Mouse (Mus musculus): ENCODE measurements around the gene Ddx54. TPM values are rescaled to one million over a fixed set of nuclear protein-coding genes. Genes with fewer than 3 reads are reported as not detected.

The Ddx54 gene
- polyA plus RNA-seq, 1 experiment from 2014 or later = 37.8 TPM

DNA sequence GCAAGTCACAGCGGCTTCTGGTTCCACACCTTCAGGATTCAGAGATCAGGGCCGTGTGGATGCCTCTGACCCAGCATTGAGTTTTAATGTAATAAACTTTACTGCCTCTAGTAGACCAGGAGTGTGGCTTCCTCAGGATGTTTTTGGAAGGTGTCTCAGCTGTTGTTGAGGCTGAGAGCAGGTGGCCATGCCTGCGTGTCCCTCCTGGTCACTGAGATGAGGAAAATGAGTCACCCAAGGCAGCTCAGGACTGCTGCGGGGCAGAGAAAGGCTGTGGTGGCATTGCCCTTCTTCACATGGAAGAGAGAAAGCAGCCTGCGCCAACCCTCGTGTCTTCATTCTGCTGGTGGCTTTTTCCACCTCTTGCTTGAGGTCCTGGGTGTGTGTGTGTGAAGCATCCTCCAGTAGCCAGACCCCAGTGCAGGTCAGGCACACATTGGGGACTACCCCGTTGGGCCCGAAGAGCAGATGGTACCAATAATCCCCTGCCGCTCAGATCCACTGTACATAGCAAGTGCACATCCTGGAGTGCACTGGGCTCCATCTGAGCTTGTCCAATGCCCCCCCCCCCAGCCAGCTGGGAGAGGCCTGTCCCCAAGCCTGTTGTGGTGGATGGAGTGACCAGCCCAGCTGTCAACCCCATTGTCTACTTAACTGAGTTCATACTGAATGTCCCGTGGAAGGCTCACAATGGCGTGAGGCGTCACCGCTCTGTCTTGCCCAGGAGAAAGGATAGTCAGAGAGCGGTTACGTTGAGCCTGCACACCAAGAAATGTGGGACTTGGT lies 15.2 kb downstream of the Ddx54 start:
- ATAC-seq (ENCODE audit: low read depth) = no peak
- H3K27ac ChIP-seq (ENCODE audit: low read length) = no peak overlapping the region
- H3K36me3 ChIP-seq (ENCODE audit: control insufficient read depth, insufficient read depth, low read length) = peaks cover 23% of the 10 kb centered on the region
- 90% methylated on average over 15 of the region's 15 CpGs for WGBS
- H3K4me2 ChIP-seq (ENCODE audit: low read depth, low read length) = no peak overlapping the region
- no peaks in the 10 kb centered on the region; the same call in 1 of the 2 replicates for H3K27me3 ChIP-seq (ENCODE audit: control insufficient read depth, insufficient read depth, low read depth, low read length)
- H3K9me3 ChIP-seq (ENCODE audit: control insufficient read depth, low read length) = peaks cover 3% of the 10 kb centered on the region; the same call in 1 of the 2 replicates
- H3K4me3 ChIP-seq (ENCODE audit: low read length) = no peak overlapping the region
- H3K4me1 ChIP-seq (replicated peaks; ENCODE audit: control insufficient read depth, insufficient read depth, low read length) = no peaks in the 10 kb centered on the region
- no peak overlapping the region for H3K9ac ChIP-seq (ENCODE audit: low read length)

DNA sequence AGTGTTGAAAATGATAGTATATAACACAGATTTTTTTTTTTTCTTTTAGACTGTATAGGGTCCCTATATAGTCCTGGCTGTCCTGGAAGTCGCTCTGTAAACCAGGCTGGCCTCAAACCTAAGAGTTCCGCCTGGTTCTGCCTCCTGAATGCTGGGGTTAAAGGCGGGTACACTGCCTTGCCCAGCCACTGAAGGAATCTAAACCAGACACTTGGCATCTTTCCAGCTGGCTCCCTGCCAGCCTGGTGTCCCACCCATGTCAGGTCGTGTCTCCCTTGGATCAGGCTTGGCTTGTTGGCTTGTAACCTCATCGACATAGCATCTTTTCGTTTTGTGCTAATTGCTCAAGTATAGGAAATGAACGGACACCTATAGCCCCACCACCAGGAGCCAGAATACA lies 16.1 kb downstream of the Ddx54 start:
- no peaks in the 10 kb centered on the region for H3K4me1 ChIP-seq (replicated peaks; ENCODE audit: control insufficient read depth, insufficient read depth, low read length)
- no peak overlapping the region for H3K4me3 ChIP-seq (ENCODE audit: low read length)
- 48% methylated on average over 7 of the region's 7 CpGs for WGBS
- H3K4me2 ChIP-seq (ENCODE audit: low read depth, low read length) = no peak overlapping the region
- peaks cover 21% of the 10 kb centered on the region for H3K36me3 ChIP-seq (ENCODE audit: control insufficient read depth, insufficient read depth, low read length)
- no peak for ATAC-seq (ENCODE audit: low read depth)
- no peak overlapping the region for H3K27ac ChIP-seq (ENCODE audit: low read length)
- H3K9me3 ChIP-seq (ENCODE audit: control insufficient read depth, low read length) = peaks cover 3% of the 10 kb centered on the region; the same call in 1 of the 2 replicates
- H3K9ac ChIP-seq (ENCODE audit: low read length) = no peak overlapping the region
- H3K27me3 ChIP-seq (ENCODE audit: control insufficient read depth, insufficient read depth, low read depth, low read length) = no peaks in the 10 kb centered on the region; the same call in 1 of the 2 replicates

DNA sequence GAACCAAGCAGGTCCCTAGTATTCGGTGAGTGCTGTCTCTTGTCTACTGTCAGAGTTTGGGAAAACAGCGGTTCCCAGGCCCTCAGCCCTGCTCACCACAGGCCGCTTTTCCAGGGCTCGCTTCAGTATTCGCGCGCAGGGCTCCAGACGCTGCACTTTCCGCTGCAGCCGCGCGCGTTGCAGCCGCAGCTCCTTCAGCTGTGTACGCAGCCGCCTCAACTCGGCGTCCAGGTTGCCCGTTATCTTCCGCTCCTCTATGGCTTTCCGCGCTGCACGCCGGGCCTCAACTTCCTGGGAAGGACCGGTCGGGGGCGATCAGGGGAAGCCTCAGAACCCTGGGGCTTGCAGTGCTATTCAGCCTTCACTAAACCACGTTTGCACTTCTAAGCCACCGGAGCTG lies 18.6 kb downstream of the Ddx54 start:
- Histone ChIP-seq H3K9me3 (ENCODE audit: control insufficient read depth, low read length) (peaks cover 3% of the 10 kb centered on the region; the same call in 1 of the 2 replicates), H3K36me3 (ENCODE audit: control insufficient read depth, insufficient read depth, low read length) (peaks cover 3% of the 10 kb centered on the region), H3K4me2 (ENCODE audit: low read depth, low read length) (no peak overlapping the region; the same call in 1 of the 2 replicates), H3K9ac (ENCODE audit: low read length) (no peak overlapping the region), H3K27ac (ENCODE audit: low read length) (no peak overlapping the region), H3K4me3 (ENCODE audit: low read length) (no peak overlapping the region), H3K4me1 (replicated peaks; ENCODE audit: control insufficient read depth, insufficient read depth, low read length) (no peaks in the 10 kb centered on the region), H3K27me3 (ENCODE audit: control insufficient read depth, insufficient read depth, low read depth, low read length) (peaks cover 3% of the 10 kb centered on the region; the same call in 1 of the 2 replicates)
- ATAC-seq (ENCODE audit: low read depth) = no peak
- 6% methylated on average over 29 of the region's 29 CpGs for WGBS

DNA sequence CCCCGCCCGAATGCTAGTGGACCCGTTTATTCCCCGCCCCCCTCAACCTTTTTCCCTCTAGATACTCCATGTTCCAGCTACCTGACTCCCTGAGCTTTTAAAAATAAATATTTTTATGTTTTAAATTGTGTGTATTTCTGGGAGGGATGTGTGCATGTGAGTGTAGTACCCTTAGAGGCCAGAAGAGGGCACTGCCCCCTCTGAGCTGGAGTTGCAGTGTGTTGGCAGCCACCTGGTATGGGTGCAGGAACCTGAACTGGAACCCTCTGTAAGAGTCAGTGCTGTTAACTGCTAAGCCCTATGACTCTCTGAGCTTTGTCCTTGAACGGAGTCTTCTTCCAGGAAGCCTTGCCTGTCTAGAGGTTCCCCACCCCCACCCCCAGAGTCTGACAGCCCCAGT lies 19.4 kb downstream of the Ddx54 start:
- Histone ChIP-seq H3K36me3 (ENCODE audit: control insufficient read depth, insufficient read depth, low read length) (no peaks in the 10 kb centered on the region; the same call in none of the 2 replicates), H3K4me1 (replicated peaks; ENCODE audit: control insufficient read depth, insufficient read depth, low read length) (no peaks in the 10 kb centered on the region), H3K27me3 (ENCODE audit: control insufficient read depth, insufficient read depth, low read depth, low read length) (peaks cover 3% of the 10 kb centered on the region; the same call in 1 of the 2 replicates), H3K9me3 (ENCODE audit: control insufficient read depth, low read length) (peaks cover 3% of the 10 kb centered on the region; the same call in 1 of the 2 replicates), H3K4me2 (ENCODE audit: low read depth, low read length) (no peak overlapping the region), H3K9ac (ENCODE audit: low read length) (no peak overlapping the region), H3K27ac (ENCODE audit: low read length) (no peak overlapping the region), H3K4me3 (ENCODE audit: low read length) (no peak overlapping the region)
- ATAC-seq (ENCODE audit: low read depth) = no peak
- WGBS = 89% methylated on average over 5 of the region's 5 CpGs

DNA sequence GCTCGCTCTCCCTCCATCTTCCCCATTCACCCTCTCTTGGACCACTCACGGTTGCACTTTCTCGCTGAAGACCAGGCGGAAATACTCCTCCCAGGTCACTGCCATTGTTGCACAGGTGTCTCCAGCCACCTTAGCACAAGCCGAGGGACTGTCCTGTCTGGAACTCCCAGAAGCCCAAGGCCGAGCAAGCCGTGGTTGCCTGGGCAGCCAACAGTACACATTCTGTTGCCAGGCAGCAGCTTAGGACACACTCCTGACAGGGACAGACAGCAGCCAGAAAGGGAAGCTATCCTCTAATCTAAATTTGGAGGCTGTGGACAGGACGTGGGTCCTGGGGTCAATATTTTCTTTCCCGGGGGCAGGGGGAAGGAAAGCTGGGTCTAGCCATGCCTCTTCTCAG lies 21.6 kb downstream of the Ddx54 start, which contains the start of gene Cfap73:
TSS of gene Cfap73 (minus strand) at position 105 of the 400 bp plus-strand sequence.
- peaks cover 3% of the 10 kb centered on the region; the same call in 1 of the 2 replicates for H3K27me3 ChIP-seq (ENCODE audit: control insufficient read depth, insufficient read depth, low read depth, low read length)
- WGBS = 34% methylated on average over 9 of the region's 9 CpGs
- ATAC-seq (ENCODE audit: low read depth) = no peak

DNA sequence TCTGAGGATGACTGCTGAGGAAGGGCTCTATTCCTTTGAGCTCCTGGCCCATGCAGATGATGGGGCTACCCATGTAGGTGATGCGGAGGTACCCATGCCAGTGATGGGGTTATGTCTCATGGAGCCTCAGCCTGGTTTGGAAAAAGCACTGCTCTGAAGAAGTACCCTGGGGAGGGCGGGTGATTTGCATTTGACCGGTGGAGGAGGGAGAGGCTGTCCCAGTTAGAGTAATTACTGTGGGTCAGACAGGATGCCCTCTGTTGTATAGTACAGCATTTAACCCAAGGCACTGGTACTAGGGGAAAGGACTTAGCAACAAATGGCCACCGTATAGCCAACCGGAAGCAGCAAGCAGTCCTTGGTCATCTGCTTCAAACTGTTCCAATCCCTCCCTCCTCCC lies 22.3 kb downstream of the Ddx54 start:
- no peak overlapping the region for H3K4me3 ChIP-seq (ENCODE audit: low read length)
- no peak overlapping the region for H3K4me2 ChIP-seq (ENCODE audit: low read depth, low read length)
- no peaks in the 10 kb centered on the region for H3K4me1 ChIP-seq (replicated peaks; ENCODE audit: control insufficient read depth, insufficient read depth, low read length)
- ATAC-seq (ENCODE audit: low read depth) = no peak
- H3K36me3 ChIP-seq (ENCODE audit: control insufficient read depth, insufficient read depth, low read length) = no peaks in the 10 kb centered on the region
- 40% methylated on average over 5 of the region's 5 CpGs for WGBS
- H3K9me3 ChIP-seq (ENCODE audit: control insufficient read depth, low read length) = peaks cover 3% of the 10 kb centered on the region; the same call in 1 of the 2 replicates
- H3K9ac ChIP-seq (ENCODE audit: low read length) = no peak overlapping the region
- no peak overlapping the region for H3K27ac ChIP-seq (ENCODE audit: low read length)
- H3K27me3 ChIP-seq (ENCODE audit: control insufficient read depth, insufficient read depth, low read depth, low read length) = peaks cover 3% of the 10 kb centered on the region; the same call in 1 of the 2 replicates

More for the DNA sequence above, 21.6 kb downstream of the Ddx54 start, which contains the start of gene Cfap73:
- H3K9me3 ChIP-seq (ENCODE audit: control insufficient read depth, low read length) = peaks cover 3% of the 10 kb centered on the region; the same call in 1 of the 2 replicates
- no peak within 1 kb of the TSS for H3K9ac ChIP-seq (ENCODE audit: low read length)
- H3K27ac ChIP-seq (ENCODE audit: low read length) = no peak within 1 kb of the TSS
- no peaks in the 10 kb centered on the region for H3K36me3 ChIP-seq (ENCODE audit: control insufficient read depth, insufficient read depth, low read length)
- no peaks in the 10 kb centered on the region for H3K4me1 ChIP-seq (replicated peaks; ENCODE audit: control insufficient read depth, insufficient read depth, low read length)
- no peak within 1 kb of the TSS for H3K4me3 ChIP-seq (ENCODE audit: low read length)
- no peak within 1 kb of the TSS for H3K4me2 ChIP-seq (ENCODE audit: low read depth, low read length)

DNA sequence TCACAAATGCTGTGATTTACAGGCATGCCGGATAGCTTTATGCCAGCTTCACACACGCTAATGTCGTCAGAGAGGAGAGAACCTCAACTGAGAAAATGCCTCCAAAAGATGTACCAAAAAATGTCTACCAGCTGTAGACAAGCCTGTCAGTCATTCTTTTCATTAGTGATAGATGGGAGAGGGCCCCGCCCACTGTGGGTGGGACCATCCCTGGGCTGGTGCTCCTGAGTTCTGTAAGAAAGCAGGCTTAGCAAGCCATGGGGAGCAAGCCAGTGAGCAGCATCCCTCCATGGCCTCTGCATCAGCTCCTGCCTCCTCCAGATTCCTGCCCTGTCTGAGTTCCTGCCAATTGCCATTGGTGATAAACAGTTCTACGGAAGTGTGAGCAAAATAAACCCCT lies 23.1 kb downstream of the Ddx54 start:
- H3K4me3 ChIP-seq (ENCODE audit: low read length) = no peak overlapping the region
- peaks cover 3% of the 10 kb centered on the region; the same call in 1 of the 2 replicates for H3K27me3 ChIP-seq (ENCODE audit: control insufficient read depth, insufficient read depth, low read depth, low read length)
- no peak overlapping the region for H3K27ac ChIP-seq (ENCODE audit: low read length)
- H3K9ac ChIP-seq (ENCODE audit: low read length) = no peak overlapping the region
- no peak for ATAC-seq (ENCODE audit: low read depth)
- no peak overlapping the region for H3K4me2 ChIP-seq (ENCODE audit: low read depth, low read length)
- peaks cover 3% of the 10 kb centered on the region; the same call in 1 of the 2 replicates for H3K9me3 ChIP-seq (ENCODE audit: control insufficient read depth, low read length)
- no peaks in the 10 kb centered on the region for H3K36me3 ChIP-seq (ENCODE audit: control insufficient read depth, insufficient read depth, low read length)
- H3K4me1 ChIP-seq (replicated peaks; ENCODE audit: control insufficient read depth, insufficient read depth, low read length) = no peaks in the 10 kb centered on the region
- 74% methylated on average over 5 of the region's 5 CpGs for WGBS

DNA sequence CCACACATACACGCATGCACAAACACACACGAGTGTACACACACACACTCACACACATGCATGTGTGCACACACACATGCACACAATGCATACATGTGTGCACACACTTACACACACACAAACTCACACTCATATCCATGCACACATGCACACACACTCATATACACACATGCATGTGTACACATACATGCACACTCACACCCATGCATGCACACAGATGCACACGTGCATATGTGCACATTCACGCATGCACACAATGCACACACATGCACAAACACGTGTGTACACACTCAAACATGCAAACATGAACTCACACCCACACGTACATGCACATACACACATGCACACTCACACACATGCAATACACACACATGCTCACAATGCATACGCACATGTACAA lies 27.6 kb downstream of the Ddx54 start:
- H3K4me3 ChIP-seq (ENCODE audit: low read length) = no peak overlapping the region
- 85% methylated on average over 7 of the region's 7 CpGs for WGBS
- H3K27ac ChIP-seq (ENCODE audit: low read length) = no peak overlapping the region
- H3K27me3 ChIP-seq (ENCODE audit: control insufficient read depth, insufficient read depth, low read depth, low read length) = no peaks in the 10 kb centered on the region
- H3K9me3 ChIP-seq (ENCODE audit: control insufficient read depth, low read length) = no peaks in the 10 kb centered on the region; the same call in 1 of the 2 replicates
- no peak for ATAC-seq (ENCODE audit: low read depth)
- no peak overlapping the region for H3K9ac ChIP-seq (ENCODE audit: low read length)
- H3K36me3 ChIP-seq (ENCODE audit: control insufficient read depth, insufficient read depth, low read length) = no peaks in the 10 kb centered on the region
- no peaks in the 10 kb centered on the region for H3K4me1 ChIP-seq (replicated peaks; ENCODE audit: control insufficient read depth, insufficient read depth, low read length)
- H3K4me2 ChIP-seq (ENCODE audit: low read depth, low read length) = no peak overlapping the region

DNA sequence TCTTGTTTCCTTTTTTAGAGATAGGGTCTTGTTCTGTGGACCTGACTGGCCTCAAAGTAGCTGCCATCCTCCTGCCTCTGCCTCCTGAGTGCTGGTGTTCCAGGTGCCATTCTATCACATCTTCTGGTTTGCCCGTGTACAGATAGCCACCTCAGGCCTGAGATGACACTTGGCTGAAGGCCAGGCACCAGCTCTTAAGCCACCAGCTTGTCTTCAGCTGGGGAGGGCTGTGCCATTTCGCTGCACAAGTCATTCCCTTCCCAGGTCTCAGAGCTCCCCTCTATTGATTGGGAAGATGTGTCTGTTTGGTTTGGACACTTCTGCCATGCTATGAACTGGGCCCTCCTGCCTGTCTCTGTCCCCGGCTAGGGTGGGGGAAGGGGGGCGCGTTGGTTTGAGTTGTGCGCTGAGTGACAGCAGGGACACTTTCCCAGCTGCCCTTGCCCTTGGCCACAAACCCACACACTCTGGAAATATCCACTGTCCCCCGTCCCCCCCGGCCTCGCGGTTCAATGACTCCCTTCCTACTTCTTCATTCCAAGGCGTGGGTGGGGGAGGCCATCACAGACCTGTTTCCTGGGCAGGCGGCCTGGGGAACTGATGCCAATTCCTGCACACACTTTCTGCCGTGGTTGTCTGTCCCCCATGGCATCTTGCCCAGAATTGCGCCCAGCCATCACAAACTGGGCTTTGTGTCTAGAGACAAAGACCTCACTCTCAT lies 31.0 kb downstream of the Ddx54 start:
- Histone ChIP-seq H3K9ac (ENCODE audit: low read length) (no peak overlapping the region), H3K27me3 (ENCODE audit: control insufficient read depth, insufficient read depth, low read depth, low read length) (peaks cover 9% of the 10 kb centered on the region), H3K27ac (ENCODE audit: low read length) (no peak overlapping the region), H3K4me2 (ENCODE audit: low read depth, low read length) (no peak overlapping the region), H3K4me1 (replicated peaks; ENCODE audit: control insufficient read depth, insufficient read depth, low read length) (peaks cover under 1% of the 10 kb centered on the region), H3K4me3 (ENCODE audit: low read length) (no peak overlapping the region), H3K36me3 (ENCODE audit: control insufficient read depth, insufficient read depth, low read length) (no peaks in the 10 kb centered on the region), H3K9me3 (ENCODE audit: control insufficient read depth, low read length) (no peaks in the 10 kb centered on the region)
- 54% methylated on average over 14 of the region's 14 CpGs for WGBS
- ATAC-seq (ENCODE audit: low read depth) = no peak
